Mouse (Mus musculus) activated CD4-positive, CD25-positive, alpha-beta regulatory T cell, adult 4 months (primary cell): Measurements from ENCODE around the gene Rps2. TPM values are rescaled to one million over a fixed set of nuclear protein-coding genes. Genes with fewer than 3 reads are reported as not detected.

Source experiments
- polyA plus RNA-seq, 2 experiments: library from polyadenylated mRNA; unstranded; fragments of 100-300 nt; shearing (Covaris generic); gene quantifications; one replicate each; pipeline ENCODE4 v1.2.1; 2017

Rps2 gene
- polyA plus RNA-seq, 2 experiments from 2014 or later = 537 to 1,178 TPM

Other genes with a start within 250 kb of the Rps2 start
- 10 to 100 TPM; 22.6 to 37.5 TPM for gene E4f1, start 247.8 kb upstream of the Rps2 start, polyA plus RNA-seq
- 1 to 10 TPM; 3.3 to 6.2 TPM for gene Pgp, start 247.7 kb upstream of the Rps2 start, polyA plus RNA-seq
- not detected for gene Bricd5, start 244.2 kb upstream of the Rps2 start, polyA plus RNA-seq
- gene Mlst8, start 239.0 kb upstream of the Rps2 start, polyA plus RNA-seq = 10 to 100 TPM; 12.6 to 15.3 TPM
- under 1 TPM; 0.10 to 0.17 TPM for gene Caskin1, start 229.5 kb upstream of the Rps2 start, polyA plus RNA-seq
- 10 to 100 TPM; 35.0 to 58.7 TPM for gene Traf7, start 190.2 kb upstream of the Rps2 start, polyA plus RNA-seq
- gene Rab26, start 183.9 kb upstream of the Rps2 start, polyA plus RNA-seq = 1 to 10 TPM; 2.8 to 3.3 TPM
- 10 to 100 TPM; 11.5 to 15.4 TPM for gene Pkd1, start 168.3 kb upstream of the Rps2 start, polyA plus RNA-seq
- gene Tsc2, start 85.5 kb upstream of the Rps2 start, polyA plus RNA-seq = 10 to 100 TPM in 1 of 2 experiments, 1 to 10 TPM in 1; 9.8 to 24.1 TPM
- gene Nthl1, start 85.4 kb upstream of the Rps2 start, polyA plus RNA-seq = 1 to 10 TPM; 2.1 to 2.6 TPM
- gene Slc9a3r2, start 67.8 kb upstream of the Rps2 start, polyA plus RNA-seq = not detected
- gene Npw, start 59.7 kb upstream of the Rps2 start, polyA plus RNA-seq = under 1 TPM in 1 of 2 experiments, not detected in 1; 0.66 TPM
- 1 to 10 TPM; 4.5 to 4.6 TPM for gene Zfp598, start 48.4 kb upstream of the Rps2 start, polyA plus RNA-seq
- gene Syngr3, start 28.2 kb upstream of the Rps2 start, polyA plus RNA-seq = 1 to 10 TPM in 1 of 2 experiments, under 1 TPM in 1; 0.43 to 1.2 TPM
- gene Gfer, start 22.0 kb upstream of the Rps2 start, polyA plus RNA-seq = 10 to 100 TPM; 13.1 to 15.5 TPM
- gene Noxo1, start 21.9 kb upstream of the Rps2 start, polyA plus RNA-seq = 1 to 10 TPM; 1.4 to 1.5 TPM
- gene Tbl3, start 10.5 kb upstream of the Rps2 start, polyA plus RNA-seq = 10 to 100 TPM; 23.6 to 46.2 TPM
- gene Rnf151, start 53 bp upstream of the Rps2 start, polyA plus RNA-seq = not detected
- gene Ndufb10, start 6.4 kb downstream of the Rps2 start, polyA plus RNA-seq = 100 to 1,000 TPM; 226 to 265 TPM
- gene Rpl3l, start 9.7 kb downstream of the Rps2 start, polyA plus RNA-seq = not detected
- 10 to 100 TPM; 33.5 to 39.9 TPM for gene Msrb1, start 18.5 kb downstream of the Rps2 start, polyA plus RNA-seq
- not detected for gene Hs3st6, start 34.9 kb downstream of the Rps2 start, polyA plus RNA-seq
- gene Meiob, start 86.2 kb downstream of the Rps2 start, polyA plus RNA-seq = not detected
- 10 to 100 TPM; 23.4 to 28.1 TPM for gene Hagh, start 122.0 kb downstream of the Rps2 start, polyA plus RNA-seq
- 1 to 10 TPM; 1.1 to 2.9 TPM for gene Fahd1, start 132.2 kb downstream of the Rps2 start, polyA plus RNA-seq
- not detected for gene Igfals, start 147.9 kb downstream of the Rps2 start, polyA plus RNA-seq
- gene Nubp2, start 168.2 kb downstream of the Rps2 start, polyA plus RNA-seq = 100 to 1,000 TPM in 1 of 2 experiments, 10 to 100 TPM in 1; 88.6 to 103 TPM
- 10 to 100 TPM; 38.5 to 50.9 TPM for gene Spsb3, start 168.5 kb downstream of the Rps2 start, polyA plus RNA-seq
- gene Eme2, start 177.0 kb downstream of the Rps2 start, polyA plus RNA-seq = 10 to 100 TPM; 12.8 to 26.0 TPM
- 10 to 100 TPM; 77.7 to 87.5 TPM for gene Mrps34, start 177.0 kb downstream of the Rps2 start, polyA plus RNA-seq
- gene Nme3, start 178.4 kb downstream of the Rps2 start, polyA plus RNA-seq = 10 to 100 TPM; 51.5 to 53.2 TPM
- 10 to 100 TPM; 26.1 to 28.6 TPM for gene Mapk8ip3, start 218.9 kb downstream of the Rps2 start, polyA plus RNA-seq
- 10 to 100 TPM; 27.9 to 35.8 TPM for gene Jpt2, start 242.6 kb downstream of the Rps2 start, polyA plus RNA-seq